Mouse (Mus musculus) neural tube, embryonic 15.5 days (tissue): ENCODE data around the gene Nfia. TPM values are rescaled to one million over a fixed set of nuclear protein-coding genes. Genes with fewer than 3 reads are reported as not detected.

Source experiments
- ATAC-seq: fragments of 200-750 bp; cut with Nextera tagmentation; 2 replicates; pipeline ENCODE4 v1.8.0; 2017; ENCODE audit warnings: mild to moderate bottlenecking, moderate TSS enrichment, moderate library complexity; ENCODE audit not compliant: low FRiP score
- H3K27ac ChIP-seq: fragments of 300-500 bp; sonication (generic); replicated peaks from 2 replicates; pipeline ENCODE4 v1.5.1; 2015; ENCODE audit warnings: mild to moderate bottlenecking, inconsistent platforms
- H3K27me3 ChIP-seq: fragments of 300-500 bp; sonication (generic); replicated peaks from 2 replicates; pipeline ENCODE4 v1.6.1; 2015; ENCODE audit warnings: inconsistent platforms
- H3K36me3 ChIP-seq: fragments of 300-500 bp; sonication (generic); 2 replicates; pipeline ENCODE4 v1.6.1; 2015; ENCODE audit warnings: inconsistent platforms
- H3K4me1 ChIP-seq: fragments of 300-500 bp; sonication (generic); 2 replicates; pipeline ENCODE4 v1.6.1; 2015; ENCODE audit warnings: inconsistent platforms
- H3K4me2 ChIP-seq: fragments of 300-500 bp; sonication (generic); 2 replicates; pipeline ENCODE4 v1.6.1; 2015; ENCODE audit warnings: inconsistent platforms, mild to moderate bottlenecking, moderate library complexity
- H3K4me3 ChIP-seq: fragments of 300-500 bp; sonication (generic); replicated peaks from 2 replicates; pipeline ENCODE4 v1.5.1; 2015; ENCODE audit warnings: mild to moderate bottlenecking, inconsistent platforms
- H3K9ac ChIP-seq: fragments of 300-500 bp; sonication (generic); replicated peaks from 2 replicates; pipeline ENCODE4 v1.6.1; 2015; ENCODE audit warnings: mild to moderate bottlenecking, inconsistent platforms
- H3K9me3 ChIP-seq: fragments of 300-500 bp; sonication (generic); replicated peaks from 2 replicates; pipeline ENCODE4 v1.6.1; 2016; ENCODE audit warnings: inconsistent platforms
- WGBS: fragments of 180-500 bp; shearing (Covaris S2); methylation state at CpG from one replicate; pipeline ENCODE4 v1.1.7; 2015; ENCODE audit warnings: mixed read lengths; 5-methylcytosine and 5-hydroxymethylcytosine counted together
- polyA plus RNA-seq: library from polyadenylated mRNA; unstranded; fragments of >200 nt; fragmentation: Nextera tagmentation; extraction: Ambion mirVana; gene quantifications from 2 replicates; pipeline ENCODE4 v1.2.1, GENCODE M21; 2015

Nfia gene
- polyA plus RNA-seq, 1 experiment from 2014 or later: 36.0 TPM

- no peak overlapping the region for H3K4me3 ChIP-seq
- 53% methylated on average over 5 of the region's 5 CpGs for WGBS
- H3K27me3 ChIP-seq: no peaks in the 10 kb centered on the region
- H3K27ac ChIP-seq: 0 out of 2 replicates have a peak overlapping the region, but pooled peaks have one; percentile 28
- no peak for ATAC-seq
- H3K9ac ChIP-seq: no peak overlapping the region
- H3K36me3 ChIP-seq: no peaks in the 10 kb centered on the region
- no peaks in the 10 kb centered on the region for H3K9me3 ChIP-seq
- H3K4me1 ChIP-seq: peaks cover 10% of the 10 kb centered on the region; the same call in 1 of the 2 replicates
- H3K4me2 ChIP-seq: no peak overlapping the region
Observed at GRCm38 (mm10) chr4:97988703-97989102, 216.2 kb downstream of the Nfia start.

GRCm38 (mm10) chr4:97990431-97990830 lies 217.9 kb downstream of the Nfia start:
- H3K27me3 ChIP-seq: no peaks in the 10 kb centered on the region
- H3K4me3 ChIP-seq: no peak overlapping the region
- ATAC-seq: no peak
- H3K9me3 ChIP-seq: no peaks in the 10 kb centered on the region
- H3K9ac ChIP-seq: no peak overlapping the region
- WGBS: 60% methylated on average over 5 of the region's 5 CpGs
- no peak overlapping the region for H3K4me2 ChIP-seq
- H3K36me3 ChIP-seq: no peaks in the 10 kb centered on the region
- peaks cover 10% of the 10 kb centered on the region; the same call in 1 of the 2 replicates for H3K4me1 ChIP-seq
- no peak overlapping the region for H3K27ac ChIP-seq

GRCm38 (mm10) chr4:97991395-97991794 lies 218.9 kb downstream of the Nfia start:
- no peak overlapping the region for H3K27ac ChIP-seq
- no peaks in the 10 kb centered on the region for H3K27me3 ChIP-seq
- no peak overlapping the region for H3K9ac ChIP-seq
- no peak for ATAC-seq
- no peak overlapping the region for H3K4me2 ChIP-seq
- 78% methylated on average over 11 of the region's 11 CpGs for WGBS
- peaks cover 10% of the 10 kb centered on the region; the same call in 1 of the 2 replicates for H3K4me1 ChIP-seq
- H3K4me3 ChIP-seq: no peak overlapping the region
- no peaks in the 10 kb centered on the region for H3K36me3 ChIP-seq
- H3K9me3 ChIP-seq: no peaks in the 10 kb centered on the region

- 34% methylated on average over 3 of the region's 3 CpGs for WGBS
Observed at GRCm38 (mm10) chr4:97991880-97992279, 219.3 kb downstream of the Nfia start.

GRCm38 (mm10) chr4:97995911-97996712 lies 223.6 kb downstream of the Nfia start:
- no peaks in the 10 kb centered on the region for H3K27me3 ChIP-seq
- no peak overlapping the region for H3K4me2 ChIP-seq
- no peak overlapping the region for H3K27ac ChIP-seq
- no peaks in the 10 kb centered on the region for H3K36me3 ChIP-seq
- no peak overlapping the region for H3K9ac ChIP-seq
- H3K4me1 ChIP-seq: peaks cover 4% of the 10 kb centered on the region
- ATAC-seq: no peak
- no peak overlapping the region for H3K4me3 ChIP-seq
- WGBS: 86% methylated on average over 8 of the region's 8 CpGs
- H3K9me3 ChIP-seq: no peaks in the 10 kb centered on the region

More at GRCm38 (mm10) chr4:97991880-97992279, 219.3 kb downstream of the Nfia start:
- no peak overlapping the region for H3K4me3 ChIP-seq
- H3K36me3 ChIP-seq: no peaks in the 10 kb centered on the region
- no peak for ATAC-seq
- no peak overlapping the region for H3K4me2 ChIP-seq
- H3K9me3 ChIP-seq: no peaks in the 10 kb centered on the region
- peaks cover 10% of the 10 kb centered on the region; the same call in 1 of the 2 replicates for H3K4me1 ChIP-seq
- H3K27ac ChIP-seq: no peak overlapping the region
- no peak overlapping the region for H3K9ac ChIP-seq
- H3K27me3 ChIP-seq: no peaks in the 10 kb centered on the region

- Histone ChIP-seq H3K36me3 (no peaks in the 10 kb centered on the region), H3K4me2 (no peak overlapping the region), H3K9ac (no peak overlapping the region), H3K27ac (peak overlapping the region; percentile 58; the same call in 1 of the 2 replicates), H3K4me1 (peaks cover 7% of the 10 kb centered on the region), H3K4me3 (no peak overlapping the region), H3K27me3 (no peaks in the 10 kb centered on the region), H3K9me3 (no peaks in the 10 kb centered on the region)
- 72% methylated on average over 11 of the region's 11 CpGs for WGBS
- no peak for ATAC-seq
Observed at GRCm38 (mm10) chr4:97997151-97997817, 224.8 kb downstream of the Nfia start.

GRCm38 (mm10) chr4:98002206-98002605 lies 229.7 kb downstream of the Nfia start:
- Histone ChIP-seq H3K27me3 (no peaks in the 10 kb centered on the region), H3K4me1 (peaks cover 31% of the 10 kb centered on the region), H3K9me3 (no peaks in the 10 kb centered on the region), H3K9ac (no peak overlapping the region), H3K36me3 (no peaks in the 10 kb centered on the region), H3K4me2 (no peak overlapping the region), H3K4me3 (no peak overlapping the region), H3K27ac (0 out of 2 replicates have a peak overlapping the region, but pooled peaks have one; percentile 10)
- WGBS: 69% methylated on average over 5 of the region's 5 CpGs
- ATAC-seq: no peak

- H3K4me3 ChIP-seq: no peak overlapping the region
- 15% methylated on average over 12 of the region's 12 CpGs for WGBS
- peak overlapping the region; percentile 11; the same call in 1 of the 2 replicates for H3K4me2 ChIP-seq
- H3K9ac ChIP-seq: no peak overlapping the region; the same call in 1 of the 2 replicates
- ATAC-seq: peak; percentile 66; the same call in 1 of the 2 replicates
- H3K36me3 ChIP-seq: no peaks in the 10 kb centered on the region
- H3K4me1 ChIP-seq: peaks cover 32% of the 10 kb centered on the region
- no peaks in the 10 kb centered on the region for H3K9me3 ChIP-seq
- peak overlapping the region; percentile 80 for H3K27ac ChIP-seq
- no peaks in the 10 kb centered on the region for H3K27me3 ChIP-seq
Observed at GRCm38 (mm10) chr4:98003323-98004107, 231.0 kb downstream of the Nfia start.

GRCm38 (mm10) chr4:98004108-98004625 lies 231.6 kb downstream of the Nfia start:
- no peak overlapping the region; the same call in 1 of the 2 replicates for H3K9ac ChIP-seq
- H3K4me3 ChIP-seq: no peak overlapping the region
- H3K9me3 ChIP-seq: no peaks in the 10 kb centered on the region
- H3K4me1 ChIP-seq: peaks cover 38% of the 10 kb centered on the region
- peak; percentile 77 for ATAC-seq
- H3K36me3 ChIP-seq: no peaks in the 10 kb centered on the region
- peak overlapping the region; percentile 80 for H3K27ac ChIP-seq
- H3K27me3 ChIP-seq: no peaks in the 10 kb centered on the region
- H3K4me2 ChIP-seq: 0 out of 2 replicates have a peak overlapping the region, but pooled peaks have one; percentile 11
- WGBS: 7% methylated on average over 11 of the region's 11 CpGs

- Histone ChIP-seq H3K4me3 (no peak overlapping the region), H3K4me2 (no peak overlapping the region), H3K27ac (peak overlapping the region; percentile 80), H3K27me3 (no peaks in the 10 kb centered on the region), H3K9ac (no peak overlapping the region), H3K9me3 (no peaks in the 10 kb centered on the region), H3K36me3 (no peaks in the 10 kb centered on the region), H3K4me1 (peaks cover 45% of the 10 kb centered on the region)
- no peak for ATAC-seq
- 46% methylated on average over 6 of the region's 6 CpGs for WGBS
Observed at GRCm38 (mm10) chr4:98004986-98005385, 232.5 kb downstream of the Nfia start.

GRCm38 (mm10) chr4:98008814-98009368 lies 236.4 kb downstream of the Nfia start:
- Histone ChIP-seq H3K36me3 (no peaks in the 10 kb centered on the region), H3K4me1 (peaks cover 27% of the 10 kb centered on the region), H3K4me2 (peak overlapping the region; percentile 20), H3K9ac (no peak overlapping the region), H3K4me3 (no peak overlapping the region), H3K9me3 (no peaks in the 10 kb centered on the region), H3K27me3 (no peaks in the 10 kb centered on the region), H3K27ac (peak overlapping the region; percentile 68)
- peak; percentile 36; the same call in 1 of the 2 replicates for ATAC-seq
- WGBS: 20% methylated on average over 4 of the region's 4 CpGs
